Mouse (Mus musculus) lung, adult 2 months (tissue): Measurements from ENCODE around the gene Gk5.

Source experiments
- CTCF ChIP-seq: fragments of 200-500 bp; IDR thresholded peaks from 2 replicates; pipeline ENCODE4 v1.5.1; 2011; ENCODE audit warnings: mild to moderate bottlenecking, low read length, control low read depth; ENCODE audit not compliant: insufficient read depth
- POLR2A ChIP-seq: fragments of 200-500 bp; IDR thresholded peaks from 2 replicates; pipeline ENCODE4 v1.6.1; 2011; ENCODE audit warnings: low read depth, mild to moderate bottlenecking, control low read depth, low read length, borderline replicate concordance; ENCODE audit errors: extremely low read depth

- TF ChIP-seq CTCF, result no peak
- TF ChIP-seq POLR2A, result no peak
These were observed 8.8 kb downstream of the Gk5 start for GRCm38 (mm10) chr9:96127972-96128371.
